ENCODE assay signal across 8 mouse cellular contexts in the genomic region with DNA sequence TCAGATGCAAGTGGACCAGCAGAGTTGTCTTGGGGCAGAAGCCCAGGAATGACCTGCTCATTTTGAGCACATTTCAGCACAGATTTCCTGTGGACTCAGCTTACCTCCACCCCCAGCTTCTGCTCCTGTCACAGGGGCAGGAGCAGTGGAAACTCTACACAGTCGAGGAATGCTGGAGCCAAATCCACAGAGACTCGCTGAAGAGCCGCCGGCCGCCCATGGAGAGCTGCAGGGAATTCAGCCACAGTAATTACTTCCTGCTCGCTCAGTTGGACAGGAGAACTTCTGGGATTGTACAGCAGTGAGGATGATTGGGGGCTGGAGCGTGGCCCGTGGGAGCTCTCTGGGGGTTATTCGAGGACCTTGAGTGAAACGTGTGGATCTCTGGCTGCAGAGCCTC. TPM values are rescaled to one million over a fixed set of nuclear protein-coding genes. Genes with fewer than 3 reads are reported as not detected.
DNase-seq lines count a peak whose midpoint lies in the region; ATAC-seq and TF ChIP-seq lines count a peak whose summit lies in the region.

No protein-coding gene starts in this region.

- H3K4me2 ChIP-seq in kidney, embryonic 15.5 days, result peak overlapping the region; percentile 97
- H3K4me2 ChIP-seq in limb, embryonic 14.5 days (replicated peaks; ENCODE audit: low read depth, low read length, severe bottlenecking), result peak overlapping the region; percentile 97
- H3K4me2 ChIP-seq in forebrain, postnatal 0 days (ENCODE audit: low read depth), result no peak overlapping the region

- peaks cover 94% of the 10 kb centered on the region for H3K4me1 ChIP-seq in kidney, embryonic 15.5 days
- H3K4me1 ChIP-seq in limb, embryonic 14.5 days (ENCODE audit: control insufficient read depth, insufficient read depth, low read length), result peaks cover 76% of the 10 kb centered on the region
- 0 out of 2 replicates have a peak, but pooled peaks cover 5% of the 10 kb centered on the region for H3K4me1 ChIP-seq in forebrain, postnatal 0 days (ENCODE audit: insufficient read depth)

- H3K27me3 ChIP-seq in kidney, embryonic 15.5 days, result peaks cover 21% of the 10 kb centered on the region; the same call in 1 of the 2 replicates
- H3K27me3 ChIP-seq in limb, embryonic 14.5 days (ENCODE audit: control insufficient read depth, insufficient read depth, low read length), result no peaks in the 10 kb centered on the region
- peaks cover 9% of the 10 kb centered on the region for H3K27me3 ChIP-seq in forebrain, postnatal 0 days (ENCODE audit: insufficient read depth, low read length)

- H3K9ac ChIP-seq in kidney, embryonic 15.5 days, result no peak overlapping the region
- 0 out of 2 replicates have a peak overlapping the region, but pooled peaks have one; percentile 78 for H3K9ac ChIP-seq in limb, embryonic 14.5 days (ENCODE audit: low read depth, low read length, severe bottlenecking)
- H3K9ac ChIP-seq in forebrain, postnatal 0 days, result no peak overlapping the region

- no peak for TF ChIP-seq POLR2A in limb, embryonic 14.5 days (IDR thresholded peaks at IDR 0.05; ENCODE audit: borderline replicate concordance, extremely low read depth, insufficient read depth, insufficient read length)

- H3K9me3 ChIP-seq in kidney, embryonic 15.5 days (replicated peaks), result no peaks in the 10 kb centered on the region
- no peaks in the 10 kb centered on the region for H3K9me3 ChIP-seq in limb, embryonic 14.5 days (ENCODE audit: control insufficient read depth, low read length)
- H3K9me3 ChIP-seq in forebrain, postnatal 0 days (ENCODE audit: low read length), result no peaks in the 10 kb centered on the region

- H3K4me3 ChIP-seq in kidney, embryonic 15.5 days (replicated peaks), result peak overlapping the region; percentile 63; the same call in 1 of the 2 replicates
- peak overlapping the region; percentile 3; the same call in 1 of the 2 replicates for H3K4me3 ChIP-seq in limb, embryonic 14.5 days (replicated peaks; ENCODE audit: low read length)
- no peak overlapping the region for H3K4me3 ChIP-seq in forebrain, postnatal 0 days (ENCODE audit: low read depth, low read length)

- 0 out of 2 replicates have a peak, but pooled peaks cover 5% of the 10 kb centered on the region for H3K36me3 ChIP-seq in kidney, embryonic 15.5 days
- H3K36me3 ChIP-seq in limb, embryonic 14.5 days (ENCODE audit: control insufficient read depth, insufficient read depth, low read length), result peaks cover 15% of the 10 kb centered on the region; the same call in 1 of the 2 replicates
- H3K36me3 ChIP-seq in forebrain, postnatal 0 days (ENCODE audit: insufficient read depth), result no peaks in the 10 kb centered on the region

- 5% methylated on average over 10 of the region's 10 CpGs for WGBS in kidney, embryonic 15.5 days
- 4% methylated on average over 10 of the region's 10 CpGs for WGBS in limb, embryonic 14.5 days
- 17% methylated on average over 10 of the region's 10 CpGs for WGBS in forebrain, postnatal 0 days

- TF ChIP-seq CTCF in forebrain, postnatal 0 days (IDR thresholded peaks at IDR 0.05; ENCODE audit: low read depth), result no peak

- DNase-seq in kidney, adult 11 months, result no peak
- DNase-seq in ZHBTc4 (ENCODE audit: low read depth, low spot score), result peak; percentile 57
- DNase-seq in gastrocnemius, postnatal 25 days, result peak; percentile 50
- DNase-seq in limb, embryonic 14.5 days (ENCODE audit: low spot score), result peak; percentile 57
- no peak for DNase-seq in forebrain, postnatal 0 days
- DNase-seq in adrenal gland, adult 8-10 months, result no peak

- peak overlapping the region; percentile 63 for H3K27ac ChIP-seq in kidney, embryonic 15.5 days
- peak overlapping the region; percentile 48 for H3K27ac ChIP-seq in limb, embryonic 14.5 days (replicated peaks; ENCODE audit: low read depth, low read length)
- H3K27ac ChIP-seq in forebrain, postnatal 0 days (ENCODE audit: low read depth, low read length), result no peak overlapping the region

- ATAC-seq in kidney, embryonic 15.5 days (replicated peaks; ENCODE audit: low FRiP score), result no peak
- ATAC-seq in limb, embryonic 14.5 days (ENCODE audit: low FRiP score, low read depth), result 0 out of 2 replicates have a peak, but pooled peaks have one; percentile 29
- no peak for ATAC-seq in activated CD4-positive, CD25-positive, alpha-beta regulatory T cell, adult 4 months
- no peak for ATAC-seq in forebrain, postnatal 0 days

RNA-seq across cellular contexts. Expression of gene Tgfbi, which starts 3.0 kb away (rescaled TPM):
- polyA plus RNA-seq in kidney, embryonic 15.5 days (2015; fragmentation: Nextera tagmentation; extraction: Ambion mirVana), result 121 and 135 TPM in 2 replicates
- 10 to 100 TPM; 19.2 to 20.5 TPM for total RNA-seq in gastrocnemius, postnatal 25 days (2021)
- 146 and 183 TPM in 2 replicates for polyA plus RNA-seq in limb, embryonic 14.5 days (2012; rRNA removed)
- 99.3 and 128 TPM in 2 replicates for polyA plus RNA-seq in limb, embryonic 14.5 days (2014; fragmentation: Nextera tagmentation; extraction: Ambion mirVana)
- polyA plus RNA-seq in activated CD4-positive, CD25-positive, alpha-beta regulatory T cell, adult 4 months (2017; shearing (Covaris generic)), result under 1 TPM; 0.28 to 0.44 TPM
- 4.3 and 4.8 TPM in 2 replicates for total RNA-seq in forebrain, postnatal 0 days (2014; rRNA removed)
- polyA plus RNA-seq in forebrain, postnatal 0 days (2015; fragmentation: Nextera tagmentation; extraction: Ambion mirVana), result 4.9 and 5.3 TPM in 2 replicates
- 100 to 1,000 TPM in 2 of 4 experiments, 10 to 100 TPM in 2; 35.2 to 174 (median 104) TPM for total RNA-seq in adrenal gland, adult 8-10 months (2022)

Comparison
In these comparisons a context has a peak if more than half of its experiments do, and no peak if none do; other contexts are left out.
1. DNase-seq: peak in ZHBTc4 (single experiment), gastrocnemius, postnatal 25 days (single experiment) and limb, embryonic 14.5 days (single experiment); none in kidney, adult 11 months (single experiment), forebrain, postnatal 0 days (single experiment) and adrenal gland, adult 8-10 months (single experiment).
2. RNA of gene Tgfbi, which starts 3.0 kb away (polyA plus RNA-seq): 99.3 to 183 TPM in limb, embryonic 14.5 days and 121 to 135 TPM in kidney, embryonic 15.5 days; 4.9 to 5.3 TPM in forebrain, postnatal 0 days and 0.28 to 0.44 TPM in activated CD4-positive, CD25-positive, alpha-beta regulatory T cell, adult 4 months; every median in the first group is over 10 times any median in the second.